8 mouse cellular contexts compared by ENCODE assay signal in the genomic region with DNA sequence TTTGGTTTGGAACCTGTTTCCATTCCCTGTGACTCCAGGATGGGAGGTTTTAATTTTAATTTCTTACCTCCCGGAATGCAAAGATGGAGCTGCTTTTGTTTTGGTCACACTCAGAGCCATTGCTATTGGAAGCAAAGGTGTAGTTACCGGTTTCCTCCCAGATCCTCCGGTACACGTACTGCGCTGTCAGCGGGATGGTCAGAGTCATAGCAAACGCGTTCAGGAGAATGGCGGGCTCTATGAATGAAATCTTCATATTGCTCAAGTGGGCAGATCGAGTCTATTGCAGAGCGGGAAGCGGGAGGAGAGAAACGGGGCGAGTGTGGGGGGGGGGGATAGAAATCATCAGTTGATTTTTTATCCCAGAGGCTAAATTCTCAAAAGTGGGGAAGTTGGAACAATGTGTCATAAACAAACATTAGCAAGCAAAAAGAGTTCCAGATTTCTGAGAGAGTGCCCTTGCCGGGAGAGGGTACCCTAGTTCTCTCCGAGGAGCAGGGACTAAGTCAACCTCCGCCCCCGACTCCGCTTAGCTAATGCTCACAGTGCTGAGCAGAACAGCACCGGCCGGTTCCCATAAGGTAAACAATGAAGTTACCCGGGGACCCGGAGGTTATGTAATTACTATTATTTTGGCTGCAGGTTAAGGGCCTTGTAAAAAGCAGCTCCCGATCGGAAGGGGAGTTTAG. TPM values are rescaled to one million over a fixed set of nuclear protein-coding genes. Genes with fewer than 3 reads are reported as not detected.
A peak's percentile ranks its signal among the peaks of the same experiment; 100 is the strongest.
DNase-seq lines count a peak whose midpoint lies in the region; ATAC-seq lines count a peak whose summit lies in the region.

No protein-coding gene starts in this region.

- H3K9me3 ChIP-seq in heart, embryonic 14.5 days (ENCODE audit: control insufficient read depth, low read length) = no peaks in the 10 kb centered on the region
- no peaks in the 10 kb centered on the region for H3K9me3 ChIP-seq in limb, embryonic 12.5 days
- no peaks in the 10 kb centered on the region for H3K9me3 ChIP-seq in midbrain, embryonic 12.5 days

- H3K27ac ChIP-seq in heart, embryonic 14.5 days (replicated peaks in 1 of 2; ENCODE audit: control insufficient read depth in 1 of 2, insufficient read depth in 1 of 2, low read depth in 2 of 2, low read length in 2 of 2) = no peak overlapping the region
- no peak overlapping the region for H3K27ac ChIP-seq in limb, embryonic 12.5 days
- H3K27ac ChIP-seq in midbrain, embryonic 12.5 days (replicated peaks) = no peak overlapping the region

- peak overlapping the region; percentile 97 for H3K4me2 ChIP-seq in heart, embryonic 14.5 days (ENCODE audit: low read length)
- peak overlapping the region; percentile 96 for H3K4me2 ChIP-seq in limb, embryonic 12.5 days
- H3K4me2 ChIP-seq in midbrain, embryonic 12.5 days (replicated peaks) = peak overlapping the region; percentile 88

- no peaks in the 10 kb centered on the region for H3K27me3 ChIP-seq in heart, embryonic 14.5 days (ENCODE audit: control insufficient read depth, insufficient read depth, low read length)
- peaks cover 28% of the 10 kb centered on the region for H3K27me3 ChIP-seq in limb, embryonic 12.5 days
- H3K27me3 ChIP-seq in midbrain, embryonic 12.5 days = peaks cover 23% of the 10 kb centered on the region

- peak; percentile 6; the same call in 1 of the 2 replicates for ATAC-seq in heart, embryonic 14.5 days (ENCODE audit: insufficient number of reproducible peaks, insufficient read depth, low FRiP score, low read depth)
- 0 out of 2 replicates have a peak, but pooled peaks have one; percentile 15 for ATAC-seq in limb, embryonic 12.5 days (ENCODE audit: insufficient number of reproducible peaks, insufficient read depth, low FRiP score, low TSS enrichment, low read depth)
- peak; percentile 21; the same call in 1 of the 2 replicates for ATAC-seq in midbrain, embryonic 12.5 days (ENCODE audit: low FRiP score, low read depth)

- H3K4me1 ChIP-seq in heart, embryonic 14.5 days (ENCODE audit: control insufficient read depth in 2 of 2, insufficient read depth in 2 of 2, low read length in 2 of 2) = peaks cover 17 to 22% of the 10 kb centered on the region in 2 experiments
- peaks cover 17% of the 10 kb centered on the region; the same call in 1 of the 2 replicates for H3K4me1 ChIP-seq in limb, embryonic 12.5 days (replicated peaks)
- peaks cover 18% of the 10 kb centered on the region for H3K4me1 ChIP-seq in midbrain, embryonic 12.5 days

- WGBS in heart, embryonic 14.5 days = under 1% methylated on average over 25 of the region's 25 CpGs
- WGBS in limb, embryonic 12.5 days = 2% methylated on average over 25 of the region's 25 CpGs
- WGBS in midbrain, embryonic 12.5 days = 3% methylated on average over 25 of the region's 25 CpGs

- H3K4me3 ChIP-seq in heart, embryonic 14.5 days (ENCODE audit: control insufficient read depth in 1 of 2, insufficient read depth in 1 of 2, low read depth in 1 of 2, low read length in 2 of 2) = peak overlapping the region; percentile 64 to 78
- H3K4me3 ChIP-seq in limb, embryonic 12.5 days (replicated peaks) = peak overlapping the region; percentile 68
- H3K4me3 ChIP-seq in midbrain, embryonic 12.5 days = peak overlapping the region; percentile 69

- H3K9ac ChIP-seq in heart, embryonic 14.5 days (ENCODE audit: low read length) = peak overlapping the region; percentile 74
- H3K9ac ChIP-seq in limb, embryonic 12.5 days (replicated peaks) = peak overlapping the region; percentile 55
- H3K9ac ChIP-seq in midbrain, embryonic 12.5 days (replicated peaks) = peak overlapping the region; percentile 63

- H3K36me3 ChIP-seq in heart, embryonic 14.5 days (ENCODE audit: control insufficient read depth, insufficient read depth, low read length) = no peaks in the 10 kb centered on the region
- H3K36me3 ChIP-seq in limb, embryonic 12.5 days = no peaks in the 10 kb centered on the region
- no peaks in the 10 kb centered on the region for H3K36me3 ChIP-seq in midbrain, embryonic 12.5 days

- DNase-seq in spleen, adult 12 weeks (ENCODE audit: low spot score) = peak; percentile 22
- DNase-seq in spleen, postnatal 14 days (ENCODE audit: low spot score in 2 of 2) = no peak
- DNase-seq in cerebellum, postnatal 14 days = peak; percentile 51 to 67
- DNase-seq in urinary bladder, postnatal 36 days (ENCODE audit: low spot score in 2 of 2) = peak; percentile 37 to 54
- no peak for DNase-seq in right cerebral cortex, postnatal 36 days (ENCODE audit: low spot score in 2 of 2)

RNA-seq across cellular contexts. Expression of gene Slc46a3, which starts 0.7 kb away (rescaled TPM):
- 2.8 and 3.5 TPM in 2 replicates for polyA plus RNA-seq in heart, embryonic 14.5 days (2014; fragmentation: Nextera tagmentation; extraction: Ambion mirVana)
- 1.6 and 2.2 TPM in 2 replicates for polyA plus RNA-seq in limb, embryonic 12.5 days (2016; fragmentation: Nextera tagmentation; extraction: Ambion mirVana)
- 4.7 and 6.4 TPM in 2 replicates for polyA plus RNA-seq in midbrain, embryonic 12.5 days (2016; fragmentation: Nextera tagmentation; extraction: Ambion mirVana)

RNA-seq across cellular contexts. Expression of gene Pomp, which starts 33.6 kb away (rescaled TPM):
- 316 and 345 TPM in 2 replicates for polyA plus RNA-seq in heart, embryonic 14.5 days (2014; fragmentation: Nextera tagmentation; extraction: Ambion mirVana)
- polyA plus RNA-seq in limb, embryonic 12.5 days (2016; fragmentation: Nextera tagmentation; extraction: Ambion mirVana) = 489 and 511 TPM in 2 replicates
- 497 and 501 TPM in 2 replicates for polyA plus RNA-seq in midbrain, embryonic 12.5 days (2016; fragmentation: Nextera tagmentation; extraction: Ambion mirVana)

Comparison
In these comparisons a context has a peak if more than half of its experiments do, and no peak if none do; other contexts are left out.
1. DNase-seq: peak in spleen, adult 12 weeks (single experiment), cerebellum, postnatal 14 days (2 of 2) and urinary bladder, postnatal 36 days (2 of 2); none in spleen, postnatal 14 days (0 of 2) and right cerebral cortex, postnatal 36 days (0 of 2).
2. Peak in every context shown above with its lines, with median percentiles within 50 percentile points of each other: ATAC-seq, H3K4me2 ChIP-seq, H3K4me3 ChIP-seq and H3K9ac ChIP-seq.